Mouse (Mus musculus) limb, embryonic 13.5 days (tissue): ENCODE measurements around the gene Taf15. TPM values are rescaled to one million over a fixed set of nuclear protein-coding genes. Genes with fewer than 3 reads are reported as not detected.

Experiments
- ATAC-seq: fragments of 200-750 bp; cut with Nextera tagmentation; 2 replicates; pipeline ENCODE4 v1.8.0; 2017; ENCODE audit warnings: low read depth, moderate number of reproducible peaks, moderate TSS enrichment; ENCODE audit not compliant: low FRiP score
- H3K27ac ChIP-seq: fragments of 300-500 bp; sonication (generic); 2 replicates; pipeline ENCODE4 v1.5.1; 2015; ENCODE audit warnings: inconsistent platforms, mild to moderate bottlenecking, moderate library complexity
- H3K27me3 ChIP-seq: fragments of 300-500 bp; sonication (generic); 2 replicates; pipeline ENCODE4 v1.6.1; 2015; ENCODE audit warnings: mild to moderate bottlenecking, inconsistent platforms
- H3K36me3 ChIP-seq: fragments of 300-500 bp; sonication (generic); 2 replicates; pipeline ENCODE4 v1.6.1; 2015; ENCODE audit warnings: inconsistent platforms, mild to moderate bottlenecking, moderate library complexity
- H3K4me1 ChIP-seq: fragments of 300-500 bp; sonication (generic); 2 replicates; pipeline ENCODE4 v1.6.1; 2015; ENCODE audit warnings: inconsistent platforms
- H3K4me2 ChIP-seq: fragments of 300-500 bp; sonication (generic); replicated peaks from 2 replicates; pipeline ENCODE4 v1.6.1; 2015; ENCODE audit warnings: inconsistent platforms, mild to moderate bottlenecking, moderate library complexity
- H3K4me3 ChIP-seq: fragments of 300-500 bp; sonication (generic); 2 replicates; pipeline ENCODE4 v1.5.1; 2015; ENCODE audit warnings: moderate library complexity, mild to moderate bottlenecking, inconsistent platforms
- H3K9ac ChIP-seq: fragments of 300-500 bp; sonication (generic); 2 replicates; pipeline ENCODE4 v1.6.1; 2015; ENCODE audit warnings: mild to moderate bottlenecking, inconsistent platforms
- H3K9me3 ChIP-seq: fragments of 300-500 bp; sonication (generic); 2 replicates; pipeline ENCODE4 v1.6.1; 2016; ENCODE audit warnings: inconsistent platforms
- WGBS: fragments of 180-500 bp; shearing (Covaris S2); methylation state at CpG from one replicate; pipeline ENCODE4 v1.1.7; 2015; 5-methylcytosine and 5-hydroxymethylcytosine counted together
- polyA plus RNA-seq: library from polyadenylated mRNA; unstranded; fragments of >200 nt; fragmentation: Nextera tagmentation; extraction: Ambion mirVana; gene quantifications from 2 replicates; pipeline ENCODE4 v1.2.1, GENCODE M21; 2015

The Taf15 gene
- 16.9 and 19.3 TPM in 2 replicates for polyA plus RNA-seq

DNA sequence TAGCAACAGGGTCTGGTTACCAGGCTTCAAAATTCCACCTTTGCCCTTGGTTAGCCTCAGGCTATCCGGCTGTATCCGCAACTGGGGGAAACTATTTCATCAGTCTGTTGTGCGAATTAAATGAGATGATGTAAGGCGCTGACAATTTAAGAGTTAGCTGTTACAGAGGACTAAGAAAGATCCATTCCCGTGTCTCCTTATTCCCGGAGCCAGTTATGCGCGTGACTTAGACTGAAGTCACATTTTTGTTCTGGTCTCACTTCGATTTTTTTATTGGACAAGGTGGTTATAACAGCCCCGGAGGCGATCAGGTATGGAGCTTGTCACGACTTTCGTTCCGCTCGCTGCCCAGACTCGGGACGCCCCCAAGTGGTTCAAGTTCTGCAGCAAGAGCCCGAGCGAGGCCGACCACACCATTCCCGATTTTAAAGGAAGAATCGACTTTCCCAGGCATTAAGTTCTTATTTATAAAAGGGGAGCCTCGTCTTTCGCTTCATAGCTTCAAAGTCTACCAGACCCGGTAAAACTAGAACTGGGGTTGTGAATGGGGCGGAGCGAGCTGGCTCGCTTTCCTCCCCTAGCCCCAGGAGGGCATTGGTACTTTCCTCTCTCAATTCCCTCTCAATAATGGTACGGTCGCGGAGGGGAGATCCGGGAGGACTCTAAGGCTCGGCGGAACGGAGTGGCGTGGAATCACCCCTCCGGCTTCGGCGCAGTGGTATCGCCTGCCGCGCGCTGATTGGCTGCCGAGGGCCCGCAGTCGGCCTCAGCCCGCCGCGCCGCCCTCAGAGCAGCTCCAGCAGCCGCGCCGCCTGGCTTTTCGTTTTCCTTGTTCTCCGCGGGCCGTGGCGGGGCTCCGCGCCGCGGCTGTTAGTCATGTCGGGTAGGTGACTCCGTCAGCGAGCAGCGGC lies at the start of gene Taf15:
TSS of gene Taf15 (plus strand) at position 763 of the 911 bp plus-strand sequence.
- peak within 1 kb of the TSS; percentile 98 for H3K27ac ChIP-seq
- peak within 1 kb of the TSS; percentile 82 for H3K4me2 ChIP-seq
- no peaks in the 10 kb centered on the region for H3K9me3 ChIP-seq
- H3K4me3 ChIP-seq: peak within 1 kb of the TSS; percentile 85
- no peaks in the 10 kb centered on the region for H3K27me3 ChIP-seq
- peak within 1 kb of the TSS; percentile 92 for H3K9ac ChIP-seq
- peaks cover 10% of the 10 kb centered on the region for H3K36me3 ChIP-seq
- peaks cover 22% of the 10 kb centered on the region for H3K4me1 ChIP-seq
- peak; percentile 99 for ATAC-seq
- under 1% methylated on average over 66 of the region's 66 CpGs for WGBS

GRCm38 (mm10) chr11:83424681-83425080 lies 48.2 kb upstream of the Taf15 start:
- no peak for ATAC-seq
- Histone ChIP-seq H3K4me3 (no peak overlapping the region), H3K27ac (no peak overlapping the region), H3K36me3 (no peaks in the 10 kb centered on the region), H3K4me2 (no peak overlapping the region), H3K4me1 (0 out of 2 replicates have a peak, but pooled peaks cover 4% of the 10 kb centered on the region), H3K27me3 (peaks cover 69% of the 10 kb centered on the region), H3K9ac (no peak overlapping the region), H3K9me3 (no peaks in the 10 kb centered on the region)
- 8% methylated on average over 8 of the region's 8 CpGs for WGBS

- Histone ChIP-seq H3K9me3 (no peaks in the 10 kb centered on the region), H3K27ac (no peak overlapping the region), H3K4me3 (peak overlapping the region; percentile 14; the same call in 1 of the 2 replicates), H3K27me3 (peaks cover 61% of the 10 kb centered on the region), H3K4me1 (0 out of 2 replicates have a peak, but pooled peaks cover 5% of the 10 kb centered on the region), H3K9ac (no peak overlapping the region), H3K4me2 (peak overlapping the region; percentile 38), H3K36me3 (no peaks in the 10 kb centered on the region)
- ATAC-seq: no peak
- 36% methylated on average over 17 of the region's 17 CpGs for WGBS
Observed at GRCm38 (mm10) chr11:83426964-83427363, 45.9 kb upstream of the Taf15 start.

- Histone ChIP-seq H3K4me2 (peak within 1 kb of the TSS; percentile 21; the same call in 1 of the 2 replicates), H3K27me3 (peaks cover 58% of the 10 kb centered on the region), H3K4me3 (no peak within 1 kb of the TSS), H3K27ac (no peak within 1 kb of the TSS), H3K9me3 (no peaks in the 10 kb centered on the region), H3K36me3 (no peaks in the 10 kb centered on the region), H3K4me1 (0 out of 2 replicates have a peak, but pooled peaks cover 5% of the 10 kb centered on the region), H3K9ac (no peak within 1 kb of the TSS)
- WGBS: 51% methylated on average over 5 of the region's 5 CpGs
- no peak for ATAC-seq
Observed at GRCm38 (mm10) chr11:83429355-83429754, 43.5 kb upstream of the Taf15 start, which contains the start of gene Gas2l2. Gene Gas2l2, minus strand, starts transcription at chr11:83429455.

GRCm38 (mm10) chr11:83432533-83432932 lies 40.4 kb upstream of the Taf15 start:
- Histone ChIP-seq H3K4me3 (no peak overlapping the region), H3K27me3 (peaks cover 43% of the 10 kb centered on the region), H3K9me3 (no peaks in the 10 kb centered on the region), H3K36me3 (no peaks in the 10 kb centered on the region), H3K4me1 (0 out of 2 replicates have a peak, but pooled peaks cover 5% of the 10 kb centered on the region), H3K4me2 (no peak overlapping the region), H3K27ac (no peak overlapping the region), H3K9ac (no peak overlapping the region)
- no peak for ATAC-seq
- WGBS: 72% methylated on average over 2 of the region's 2 CpGs

DNA sequence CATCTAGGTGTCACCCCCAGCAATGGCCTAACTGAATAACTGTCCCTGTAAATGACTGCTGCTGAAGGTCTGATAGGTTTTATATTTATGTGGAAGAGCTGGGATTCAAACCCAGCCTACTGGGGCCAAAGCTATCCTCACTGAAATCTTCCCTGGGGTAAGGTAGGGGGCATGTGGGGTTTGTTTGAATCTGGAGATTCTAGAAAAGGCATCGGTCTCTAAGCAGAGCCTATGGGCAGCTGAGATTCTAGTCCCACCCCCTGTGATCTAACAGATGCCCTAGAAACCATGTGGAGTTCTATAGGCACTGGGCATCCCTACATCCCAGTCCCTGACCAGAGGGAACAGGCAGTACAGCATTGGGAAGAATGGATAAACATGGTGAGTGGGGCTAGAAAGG lies 35.5 kb upstream of the Taf15 start, which contains the start of gene 1700020L24Rik:
TSS of gene 1700020L24Rik (plus strand) at position 301 of the 400 bp plus-strand sequence.
- H3K4me2 ChIP-seq: no peak within 1 kb of the TSS
- H3K27me3 ChIP-seq: peaks cover 25% of the 10 kb centered on the region
- H3K4me3 ChIP-seq: no peak within 1 kb of the TSS
- no peak within 1 kb of the TSS for H3K9ac ChIP-seq
- 88% methylated on average over 1 of the region's 1 CpGs for WGBS
- H3K9me3 ChIP-seq: no peaks in the 10 kb centered on the region
- H3K4me1 ChIP-seq: 0 out of 2 replicates have a peak, but pooled peaks cover 4% of the 10 kb centered on the region
- H3K27ac ChIP-seq: no peak within 1 kb of the TSS
- no peak for ATAC-seq
- no peaks in the 10 kb centered on the region for H3K36me3 ChIP-seq

DNA sequence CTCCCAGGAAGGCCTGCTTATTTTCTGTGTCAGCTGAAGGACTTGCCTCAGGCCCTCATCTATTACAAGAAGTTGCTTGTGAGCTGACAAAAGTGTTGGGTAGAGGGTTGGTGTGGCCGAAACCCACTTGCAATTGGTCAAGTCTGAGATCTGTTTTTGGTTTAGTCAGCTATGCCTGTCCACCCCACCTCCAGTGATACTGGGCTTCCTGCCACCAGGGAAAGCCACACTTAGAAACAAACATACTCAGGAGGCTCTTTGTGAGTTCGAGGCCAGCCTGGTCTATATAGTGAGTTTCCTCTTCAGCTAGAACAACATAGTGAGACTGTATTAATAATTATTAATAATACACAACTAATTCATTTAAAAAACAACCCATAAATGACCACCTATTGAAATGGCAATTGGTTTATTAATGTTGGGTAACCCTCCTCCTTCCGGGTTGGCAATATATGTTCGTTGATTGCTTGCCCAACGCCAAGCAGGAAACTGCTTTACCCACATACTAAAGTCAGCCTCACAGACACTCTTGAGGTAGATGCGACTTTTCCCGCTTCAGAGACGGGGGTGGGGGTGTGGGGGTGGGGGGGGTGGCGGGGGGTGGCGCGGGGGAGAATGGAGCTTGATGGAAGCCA lies 33.3 kb upstream of the Taf15 start:
- H3K4me3 ChIP-seq: peak overlapping the region; percentile 55
- peak overlapping the region; percentile 89 for H3K4me2 ChIP-seq
- WGBS: 31% methylated on average over 11 of the region's 11 CpGs
- H3K9me3 ChIP-seq: no peaks in the 10 kb centered on the region
- H3K4me1 ChIP-seq: peaks cover 12% of the 10 kb centered on the region; the same call in 1 of the 2 replicates
- peaks cover 47% of the 10 kb centered on the region for H3K27me3 ChIP-seq
- H3K36me3 ChIP-seq: no peaks in the 10 kb centered on the region
- H3K9ac ChIP-seq: no peak overlapping the region; the same call in 1 of the 2 replicates
- H3K27ac ChIP-seq: no peak overlapping the region
- ATAC-seq: no peak

GRCm38 (mm10) chr11:83440081-83441064 lies 32.5 kb upstream of the Taf15 start:
- peaks cover 12% of the 10 kb centered on the region; the same call in 1 of the 2 replicates for H3K4me1 ChIP-seq
- WGBS: under 1% methylated on average over 60 of the region's 75 CpGs
- no peak overlapping the region for H3K27ac ChIP-seq
- H3K27me3 ChIP-seq: peaks cover 53% of the 10 kb centered on the region
- H3K4me2 ChIP-seq: peak overlapping the region; percentile 89
- H3K4me3 ChIP-seq: peak overlapping the region; percentile 55
- peak overlapping the region; percentile 61 for H3K9ac ChIP-seq
- H3K36me3 ChIP-seq: no peaks in the 10 kb centered on the region
- no peaks in the 10 kb centered on the region for H3K9me3 ChIP-seq
- ATAC-seq: peak; percentile 94

DNA sequence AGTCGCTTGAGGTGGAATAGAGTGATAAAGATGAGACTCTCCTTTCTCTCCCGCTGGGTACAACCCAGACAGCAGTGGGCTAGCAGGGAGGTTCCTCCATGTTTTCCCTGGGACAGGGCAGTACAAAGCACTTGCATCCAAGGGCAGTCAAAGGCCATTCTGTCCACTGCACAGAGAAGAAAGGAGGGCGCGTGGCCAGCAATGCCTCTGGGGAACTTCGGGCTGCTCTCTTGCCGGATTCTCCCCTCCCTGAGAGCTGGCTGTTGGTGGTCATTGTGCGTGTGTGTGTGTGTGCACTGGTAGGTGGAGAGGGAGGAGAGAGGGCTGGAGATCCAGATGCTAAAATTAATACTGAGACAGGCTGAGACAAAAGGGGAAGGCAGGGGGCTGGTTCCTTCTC lies 31.7 kb upstream of the Taf15 start:
- no peaks in the 10 kb centered on the region for H3K36me3 ChIP-seq
- H3K27me3 ChIP-seq: peaks cover 56% of the 10 kb centered on the region
- H3K9me3 ChIP-seq: no peaks in the 10 kb centered on the region
- 55% methylated on average over 7 of the region's 7 CpGs for WGBS
- peak overlapping the region; percentile 89 for H3K4me2 ChIP-seq
- no peak overlapping the region for H3K27ac ChIP-seq
- ATAC-seq: no peak
- peaks cover 12% of the 10 kb centered on the region; the same call in 1 of the 2 replicates for H3K4me1 ChIP-seq
- H3K9ac ChIP-seq: no peak overlapping the region
- 0 out of 2 replicates have a peak overlapping the region, but pooled peaks have one; percentile 55 for H3K4me3 ChIP-seq

DNA sequence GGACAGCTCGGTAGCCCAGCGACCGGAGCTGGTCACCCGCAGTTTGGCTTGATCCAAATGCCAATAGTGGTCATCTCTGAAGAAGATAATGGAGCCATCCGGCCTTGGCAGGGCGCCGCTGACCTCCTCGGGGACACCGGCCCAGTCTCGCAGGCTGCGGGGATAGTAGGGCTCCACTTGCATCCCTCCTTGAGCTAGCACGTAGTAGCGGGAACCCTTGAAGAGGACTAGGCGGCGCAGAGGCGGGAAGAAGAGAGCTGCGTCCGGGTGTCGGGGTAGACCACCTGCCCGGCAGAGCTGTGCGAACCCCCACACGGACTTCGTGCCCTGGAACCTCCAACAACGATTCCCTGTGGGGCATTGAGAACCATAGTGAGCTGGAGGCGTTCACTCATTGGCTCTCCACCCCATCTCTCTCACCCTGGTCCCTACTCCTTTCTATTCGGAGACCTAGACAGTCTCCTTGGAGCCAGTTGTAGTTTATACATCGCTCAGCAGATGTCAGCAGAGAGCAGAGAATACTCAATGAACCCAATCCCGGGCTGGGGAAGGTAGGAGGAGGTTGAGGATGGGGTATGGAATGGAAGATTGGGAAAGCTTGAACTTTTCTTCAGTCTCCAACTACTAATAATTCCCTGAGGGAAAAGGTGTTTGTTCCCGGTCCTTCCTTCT lies 30.2 kb upstream of the Taf15 start:
- Histone ChIP-seq H3K4me2 (peak overlapping the region; percentile 52), H3K9me3 (no peaks in the 10 kb centered on the region), H3K36me3 (no peaks in the 10 kb centered on the region), H3K4me3 (peak overlapping the region; percentile 19), H3K4me1 (peaks cover 12% of the 10 kb centered on the region), H3K9ac (peak overlapping the region; percentile 45; the same call in 1 of the 2 replicates), H3K27ac (no peak overlapping the region), H3K27me3 (peaks cover 71% of the 10 kb centered on the region)
- ATAC-seq: 0 out of 2 replicates have a peak, but pooled peaks have one; percentile 48
- WGBS: 10% methylated on average over 29 of the region's 29 CpGs
